Mouse (Mus musculus) heart, postnatal 0 days (tissue): Measurements from ENCODE around the gene Ift80. TPM values are rescaled to one million over a fixed set of nuclear protein-coding genes. Genes with fewer than 3 reads are reported as not detected.

Experiments used
- ATAC-seq: fragments of 200-750 bp; cut with Nextera tagmentation; 2 replicates; pipeline ENCODE4 v1.8.0; 2017; ENCODE audit warnings: low read depth, moderate number of reproducible peaks, moderate library complexity; ENCODE audit not compliant: insufficient read depth
- DNase-seq: peaks from one replicate; pipeline ENCODE4 v3.0.0-alpha.2; 2016; ENCODE audit warnings: low spot score
- H3K27ac ChIP-seq: fragments of 300-500 bp; sonication (generic); 2 replicates; pipeline ENCODE4 v1.5.1; 2014; ENCODE audit warnings: low read depth, mild to moderate bottlenecking
- H3K27me3 ChIP-seq: fragments of 300-500 bp; sonication (generic); 2 replicates; pipeline ENCODE4 v1.6.1; 2014; ENCODE audit warnings: low read length, mixed read lengths; ENCODE audit not compliant: control insufficient read depth, insufficient read depth
- H3K36me3 ChIP-seq: fragments of 300-500 bp; sonication (generic); replicated peaks from 2 replicates; pipeline ENCODE4 v1.6.1; 2014; ENCODE audit warnings: low read length, mixed read lengths; ENCODE audit not compliant: control insufficient read depth, insufficient read depth
- H3K4me1 ChIP-seq: fragments of 300-500 bp; sonication (generic); 2 replicates; pipeline ENCODE4 v1.6.1; 2014; ENCODE audit warnings: antibody characterized with exemption; ENCODE audit not compliant: control insufficient read depth, insufficient read depth
- H3K4me2 ChIP-seq: fragments of 300-500 bp; sonication (generic); 2 replicates; pipeline ENCODE4 v1.6.1; 2014; ENCODE audit warnings: low read depth, mild to moderate bottlenecking, low read length, moderate library complexity
- H3K4me3 ChIP-seq: fragments of 300-500 bp; sonication (generic); 2 replicates; pipeline ENCODE4 v1.5.1; 2014; ENCODE audit warnings: low read depth, low read length
- H3K9ac ChIP-seq: fragments of 300-500 bp; sonication (generic); replicated peaks from 2 replicates; pipeline ENCODE4 v1.6.1; 2014; ENCODE audit warnings: low read depth, low read length, mixed read lengths
- H3K9me3 ChIP-seq: fragments of 300-500 bp; sonication (generic); replicated peaks from 2 replicates; pipeline ENCODE4 v1.6.1; 2016; ENCODE audit warnings: low read length; ENCODE audit not compliant: control insufficient read depth
- CTCF ChIP-seq: IDR thresholded peaks from 2 replicates; pipeline ENCODE4 v1.5.1; 2016; ENCODE audit warnings: antibody characterized with exemption, control low read depth, low read depth
- EP300 ChIP-seq: IDR thresholded peaks from 2 replicates; pipeline ENCODE4 v1.6.1; 2016; ENCODE audit warnings: antibody characterized with exemption, low read depth
- WGBS: fragments of 180-500 bp; shearing (Covaris S2); extraction: QIAGEN DNeasy Blood & Tissue Kit; methylation state at CpG from one replicate; pipeline ENCODE4 v1.1.7; 2014; 5-methylcytosine and 5-hydroxymethylcytosine counted together
- polyA plus RNA-seq: library from polyadenylated mRNA; unstranded; fragments of >200 nt; fragmentation: Nextera tagmentation; extraction: Ambion mirVana; gene quantifications from 2 replicates; pipeline ENCODE4 v1.2.1, GENCODE M21; 2015
- total RNA-seq: library from RNA; depleted of rRNA; stranded (reverse); fragments of >200 nt; gene quantifications from 2 replicates; pipeline ENCODE4 v1.2.3, GENCODE M21; 2014; ENCODE audit warnings: low replicate concordance

The Ift80 gene
- total and polyA plus RNA-seq, 2 experiments from 2014 or later = 2.8 to 3.2 TPM

- Histone ChIP-seq H3K9me3 (no peaks in the 10 kb centered on the region), H3K27me3 (no peaks in the 10 kb centered on the region), H3K4me1 (no peaks in the 10 kb centered on the region), H3K27ac (no peak overlapping the region), H3K4me2 (no peak overlapping the region), H3K4me3 (no peak overlapping the region), H3K36me3 (peaks cover 5% of the 10 kb centered on the region), H3K9ac (no peak overlapping the region)
- no peak for DNase-seq
- 86% methylated on average over 8 of the region's 8 CpGs for WGBS
- no peak for ATAC-seq
- TF ChIP-seq CTCF (no peak), EP300 (no peak)
These were observed 55.0 kb downstream of the Ift80 start for GRCm38 (mm10) chr3:68949381-68949780.

GRCm38 (mm10) chr3:68948918-68949317, 55.5 kb downstream of the Ift80 start:
- H3K4me1 ChIP-seq = no peaks in the 10 kb centered on the region
- no peak overlapping the region for H3K4me3 ChIP-seq
- TF ChIP-seq CTCF (no peak), EP300 (no peak)
- H3K27ac ChIP-seq = no peak overlapping the region
- no peak for ATAC-seq
- 55% methylated on average over 2 of the region's 2 CpGs for WGBS
- no peak overlapping the region for H3K9ac ChIP-seq
- no peak overlapping the region for H3K4me2 ChIP-seq
- no peak for DNase-seq
- H3K36me3 ChIP-seq = peaks cover 5% of the 10 kb centered on the region
- H3K9me3 ChIP-seq = no peaks in the 10 kb centered on the region
- no peaks in the 10 kb centered on the region for H3K27me3 ChIP-seq

- Histone ChIP-seq H3K4me2 (no peak overlapping the region), H3K9me3 (no peaks in the 10 kb centered on the region), H3K4me1 (no peaks in the 10 kb centered on the region), H3K27ac (no peak overlapping the region), H3K27me3 (no peaks in the 10 kb centered on the region), H3K9ac (no peak overlapping the region), H3K4me3 (no peak overlapping the region), H3K36me3 (peaks cover 15% of the 10 kb centered on the region)
- DNase-seq (no peak), ATAC-seq (no peak)
- TF ChIP-seq CTCF = no peak
- TF ChIP-seq EP300 = no peak
- 90% methylated on average over 6 of the region's 6 CpGs for WGBS
These were observed 62.5 kb downstream of the Ift80 start for GRCm38 (mm10) chr3:68941867-68942266.

GRCm38 (mm10) chr3:68940311-68940710, 64.1 kb downstream of the Ift80 start:
- DNase-seq = no peak

GRCm38 (mm10) chr3:68939312-68939711, 65.1 kb downstream of the Ift80 start:
- Histone ChIP-seq H3K36me3 (peaks cover 18% of the 10 kb centered on the region), H3K9ac (no peak overlapping the region), H3K27me3 (no peaks in the 10 kb centered on the region), H3K27ac (no peak overlapping the region), H3K4me1 (no peaks in the 10 kb centered on the region), H3K4me2 (no peak overlapping the region), H3K4me3 (no peak overlapping the region), H3K9me3 (peaks cover 3% of the 10 kb centered on the region; the same call in 1 of the 2 replicates)
- no peak for TF ChIP-seq EP300
- no peak for TF ChIP-seq CTCF
- DNase-seq (no peak), ATAC-seq (no peak)
- 91% methylated on average over 7 of the region's 7 CpGs for WGBS

More at GRCm38 (mm10) chr3:68940311-68940710, 64.1 kb downstream of the Ift80 start:
- H3K9me3 ChIP-seq = peaks cover 3% of the 10 kb centered on the region; the same call in 1 of the 2 replicates
- H3K27ac ChIP-seq = no peak overlapping the region
- H3K4me1 ChIP-seq = no peaks in the 10 kb centered on the region
- no peak overlapping the region for H3K4me3 ChIP-seq
- WGBS = 86% methylated on average over 2 of the region's 2 CpGs
- TF ChIP-seq CTCF (no peak), EP300 (no peak)
- H3K9ac ChIP-seq = no peak overlapping the region
- H3K4me2 ChIP-seq = no peak overlapping the region
- peaks cover 18% of the 10 kb centered on the region for H3K36me3 ChIP-seq
- no peaks in the 10 kb centered on the region for H3K27me3 ChIP-seq
- no peak for ATAC-seq

- no peak overlapping the region for H3K4me3 ChIP-seq
- no peak overlapping the region for H3K27ac ChIP-seq
- TF ChIP-seq EP300 = no peak
- no peak for TF ChIP-seq CTCF
- no peaks in the 10 kb centered on the region for H3K4me1 ChIP-seq
- peaks cover 14% of the 10 kb centered on the region for H3K36me3 ChIP-seq
- H3K27me3 ChIP-seq = no peaks in the 10 kb centered on the region
- peaks cover 3% of the 10 kb centered on the region; the same call in 1 of the 2 replicates for H3K9me3 ChIP-seq
- ATAC-seq (no peak), DNase-seq (no peak)
- WGBS = 79% methylated on average over 3 of the region's 3 CpGs
- H3K4me2 ChIP-seq = no peak overlapping the region
- H3K9ac ChIP-seq = no peak overlapping the region
These were observed 67.7 kb downstream of the Ift80 start for GRCm38 (mm10) chr3:68936709-68937108.
